ENCODE assay signal across 14 mouse cellular contexts in the genomic region with DNA sequence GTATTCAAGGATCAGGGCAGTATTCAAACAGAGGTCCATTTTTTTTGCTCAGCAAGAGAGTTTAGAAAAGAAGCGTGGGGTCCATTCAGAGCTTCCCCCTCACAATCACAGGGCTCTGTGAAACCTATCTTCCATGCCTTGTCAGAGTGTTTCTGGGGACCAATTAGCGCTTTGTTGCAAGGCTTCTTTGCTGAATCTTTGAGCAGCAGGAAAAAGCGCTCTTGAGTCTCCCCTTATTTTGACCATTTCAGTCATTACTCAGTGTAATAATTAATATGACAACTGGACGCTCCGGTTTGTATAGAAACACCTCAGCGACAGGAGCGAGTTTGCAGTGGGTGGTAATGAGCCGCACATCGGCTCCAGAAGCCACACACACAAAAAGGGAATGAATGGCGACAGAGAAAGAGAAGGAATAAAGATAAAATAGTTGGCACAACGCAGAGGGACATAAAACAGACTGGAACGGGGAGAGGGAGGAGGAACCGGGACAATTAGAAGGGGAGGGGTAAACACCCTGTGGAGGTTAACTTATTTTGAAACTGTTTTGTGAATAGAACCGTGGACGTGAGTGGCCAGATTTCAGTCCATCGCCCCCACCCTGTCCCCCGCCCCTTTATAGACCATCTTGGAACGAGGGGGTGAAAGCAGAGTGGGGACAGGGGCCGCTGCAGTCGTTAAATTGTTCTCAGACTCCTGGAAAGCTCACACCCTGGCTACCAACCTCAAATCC. TPM values are rescaled to one million over a fixed set of nuclear protein-coding genes. Genes with fewer than 3 reads are reported as not detected.
DNase-seq lines count a peak whose midpoint lies in the region; ATAC-seq and TF ChIP-seq lines count a peak whose summit lies in the region.
"Had no signal": no experiment of that assay in that cellular context is flagged by ENCODE, and none has a peak within 500 bp of the region (broad histone marks: within the 10 kb centered on the region; RNA-seq: fewer than 3 reads in every experiment).

No protein-coding gene starts in this region.

- no peak overlapping the region for H3K27ac ChIP-seq in embryonic facial prominence, embryonic 11.5 days (replicated peaks; ENCODE audit: low read depth, low read length)
- peak overlapping the region; percentile 52 for H3K27ac ChIP-seq in forebrain, embryonic 13.5 days
- H3K27ac ChIP-seq in hindbrain, postnatal 0 days, result no peak overlapping the region
- no peak overlapping the region for H3K27ac ChIP-seq in neural tube, embryonic 12.5 days
- H3K27ac ChIP-seq: kidney, embryonic 15.5 days; limb, embryonic 15.5 days had no signal

- no peaks in the 10 kb centered on the region for H3K4me1 ChIP-seq in embryonic facial prominence, embryonic 11.5 days (ENCODE audit: control insufficient read depth, insufficient read depth, low read length)
- H3K4me1 ChIP-seq in forebrain, embryonic 13.5 days, result peaks cover 38% of the 10 kb centered on the region
- no peaks in the 10 kb centered on the region for H3K4me1 ChIP-seq in hindbrain, postnatal 0 days (ENCODE audit: insufficient read depth, low read length)
- peaks cover 17% of the 10 kb centered on the region for H3K4me1 ChIP-seq in neural tube, embryonic 12.5 days

- no peak for TF ChIP-seq CTCF in hindbrain, postnatal 0 days (IDR thresholded peaks at IDR 0.05; ENCODE audit: low read depth)

- H3K4me3 ChIP-seq in embryonic facial prominence, embryonic 11.5 days (ENCODE audit: low read depth, low read length), result no peak overlapping the region
- H3K4me3 ChIP-seq in forebrain, embryonic 13.5 days, result peak overlapping the region; percentile 29
- H3K4me3 ChIP-seq in hindbrain, postnatal 0 days (ENCODE audit: low read length), result peak overlapping the region; percentile 17
- peak overlapping the region; percentile 9; the same call in 1 of the 2 replicates for H3K4me3 ChIP-seq in neural tube, embryonic 12.5 days
- H3K4me3 ChIP-seq: kidney, embryonic 15.5 days; limb, embryonic 15.5 days had no signal

- no peak overlapping the region for H3K4me2 ChIP-seq in embryonic facial prominence, embryonic 11.5 days (ENCODE audit: low read depth, low read length)
- H3K4me2 ChIP-seq in forebrain, embryonic 13.5 days, result peak overlapping the region; percentile 58
- H3K4me2 ChIP-seq in hindbrain, postnatal 0 days (ENCODE audit: low read depth, low read length), result peak overlapping the region; percentile 50
- H3K4me2 ChIP-seq in neural tube, embryonic 12.5 days (replicated peaks), result peak overlapping the region; percentile 54
- H3K4me2 ChIP-seq: kidney, embryonic 15.5 days; limb, embryonic 15.5 days had no signal

- DNase-seq in embryonic facial prominence, embryonic 11.5 days (ENCODE audit: low spot score), result no peak
- DNase-seq in hindbrain, postnatal 0 days (ENCODE audit: low spot score), result no peak
- no peak for DNase-seq in ovary, adult 18-20 months (ENCODE audit: low spot score)
- DNase-seq in right cerebral cortex, postnatal 36 days (ENCODE audit: low spot score in 2 of 2), result no peak
- no peak for DNase-seq in heart, adult 18-20 months
- DNase-seq: adrenal gland, postnatal 10 days; cerebellum, adult 11 months; right cerebral cortex, adult 18-20 months had no signal

- peaks cover 27% of the 10 kb centered on the region for H3K27me3 ChIP-seq in embryonic facial prominence, embryonic 11.5 days (ENCODE audit: control insufficient read depth, insufficient read depth, low read length)
- peaks cover 25% of the 10 kb centered on the region for H3K27me3 ChIP-seq in forebrain, embryonic 13.5 days
- peaks cover 8% of the 10 kb centered on the region; the same call in 1 of the 2 replicates for H3K27me3 ChIP-seq in hindbrain, postnatal 0 days (ENCODE audit: insufficient read depth, low read length)
- peaks cover 24% of the 10 kb centered on the region for H3K27me3 ChIP-seq in neural tube, embryonic 12.5 days (replicated peaks)

- peak; percentile 31; the same call in 1 of the 2 replicates for ATAC-seq in embryonic facial prominence, embryonic 11.5 days (replicated peaks; ENCODE audit: insufficient number of reproducible peaks, low FRiP score, low TSS enrichment, low read depth)
- peak; percentile 52 for ATAC-seq in forebrain, embryonic 13.5 days
- no peak for ATAC-seq in hindbrain, postnatal 0 days
- ATAC-seq in neural tube, embryonic 12.5 days (ENCODE audit: low FRiP score, low read depth), result peak; percentile 76

- no peaks in the 10 kb centered on the region for H3K36me3 ChIP-seq in embryonic facial prominence, embryonic 11.5 days (replicated peaks; ENCODE audit: control insufficient read depth, insufficient read depth, low read depth, low read length)
- no peaks in the 10 kb centered on the region for H3K36me3 ChIP-seq in forebrain, embryonic 13.5 days (ENCODE audit: poor library complexity, severe bottlenecking)
- no peaks in the 10 kb centered on the region for H3K36me3 ChIP-seq in hindbrain, postnatal 0 days (ENCODE audit: insufficient read depth, low read length)
- no peaks in the 10 kb centered on the region for H3K36me3 ChIP-seq in neural tube, embryonic 12.5 days
- H3K36me3 ChIP-seq: kidney, embryonic 15.5 days; limb, embryonic 15.5 days had no signal

- no peak overlapping the region for H3K9ac ChIP-seq in embryonic facial prominence, embryonic 11.5 days (replicated peaks; ENCODE audit: low read length)
- peak overlapping the region; percentile 50 for H3K9ac ChIP-seq in forebrain, embryonic 13.5 days
- no peak overlapping the region for H3K9ac ChIP-seq in hindbrain, postnatal 0 days (replicated peaks; ENCODE audit: low read length)
- 0 out of 2 replicates have a peak overlapping the region, but pooled peaks have one; percentile 3 for H3K9ac ChIP-seq in neural tube, embryonic 12.5 days
- H3K9ac ChIP-seq: kidney, embryonic 15.5 days; limb, embryonic 15.5 days had no signal

- no peaks in the 10 kb centered on the region for H3K9me3 ChIP-seq in embryonic facial prominence, embryonic 11.5 days (replicated peaks; ENCODE audit: control insufficient read depth, low read length)
- H3K9me3 ChIP-seq in forebrain, embryonic 13.5 days (replicated peaks), result peaks cover 3% of the 10 kb centered on the region
- H3K9me3 ChIP-seq in hindbrain, postnatal 0 days (ENCODE audit: low read length), result no peaks in the 10 kb centered on the region
- H3K9me3 ChIP-seq in neural tube, embryonic 12.5 days, result peaks cover 2% of the 10 kb centered on the region; the same call in 1 of the 2 replicates
- H3K9me3 ChIP-seq: limb, embryonic 15.5 days had no signal

- 12% methylated on average over 20 of the region's 20 CpGs for WGBS in embryonic facial prominence, embryonic 11.5 days
- WGBS in forebrain, embryonic 13.5 days, result under 1% methylated on average over 20 of the region's 20 CpGs
- 4% methylated on average over 20 of the region's 20 CpGs for WGBS in hindbrain, postnatal 0 days
- WGBS in neural tube, embryonic 12.5 days, result 3% methylated on average over 20 of the region's 20 CpGs

RNA-seq across cellular contexts. Expression of gene Ascl1, which starts 7.6 kb away (rescaled TPM):
- 10.6 and 11.1 TPM in 2 replicates for polyA plus RNA-seq in embryonic facial prominence, embryonic 11.5 days (2014; fragmentation: Nextera tagmentation; extraction: Ambion mirVana)
- polyA plus RNA-seq in forebrain, embryonic 13.5 days (2015; fragmentation: Nextera tagmentation; extraction: Ambion mirVana), result 32.1 and 33.9 TPM in 2 replicates
- 19.4 and 23.9 TPM in 2 replicates for total RNA-seq in hindbrain, postnatal 0 days (2014; rRNA removed)
- polyA plus RNA-seq in hindbrain, postnatal 0 days (2015; fragmentation: Nextera tagmentation; extraction: Ambion mirVana), result 4.6 and 4.7 TPM in 2 replicates
- 53.7 and 66.1 TPM in 2 replicates for polyA plus RNA-seq in neural tube, embryonic 12.5 days (2016; fragmentation: Nextera tagmentation; extraction: Ambion mirVana)
- not detected for total RNA-seq in heart, adult 18-20 months (2021)
- total RNA-seq: heart, adult 8-10 months; monocyte, adult 5-6 weeks had no signal

RNA-seq across cellular contexts. Expression of gene Pah, which starts 20.5 kb away (rescaled TPM):
- polyA plus RNA-seq in embryonic facial prominence, embryonic 11.5 days (2014; fragmentation: Nextera tagmentation; extraction: Ambion mirVana), result not detected in 2 replicates
- polyA plus RNA-seq in forebrain, embryonic 13.5 days (2015; fragmentation: Nextera tagmentation; extraction: Ambion mirVana), result not detected in 2 replicates
- total RNA-seq in hindbrain, postnatal 0 days (2014; rRNA removed), result 0.07 and 0.37 TPM in 2 replicates
- 0.10 TPM in 2 replicates for polyA plus RNA-seq in hindbrain, postnatal 0 days (2015; fragmentation: Nextera tagmentation; extraction: Ambion mirVana)
- polyA plus RNA-seq in neural tube, embryonic 12.5 days (2016; fragmentation: Nextera tagmentation; extraction: Ambion mirVana), result 0.11 TPM in 1 of 2 replicates, not detected in the other
- total RNA-seq in heart, adult 18-20 months (2021), result 10 to 100 TPM; 39.7 to 47.2 TPM
- total RNA-seq: monocyte, adult 5-6 weeks had no signal
- polyA plus RNA-seq: limb, embryonic 15.5 days had no signal

Comparison
In these comparisons a context has a peak if more than half of its experiments do, and no peak if none do; other contexts are left out.
1. H3K9ac ChIP-seq: peak in forebrain, embryonic 13.5 days (single experiment) and neural tube, embryonic 12.5 days (single experiment); none in embryonic facial prominence, embryonic 11.5 days (single experiment) and hindbrain, postnatal 0 days (single experiment).